Mouse (Mus musculus): ENCODE measurements around the gene Fhl3.

- TF ChIP-seq POLR2A (IDR thresholded peaks at IDR 0.05; ENCODE audit: low read depth, low read length) (no peak), CTCF (IDR thresholded peaks at IDR 0.05; ENCODE audit: extremely low read depth, insufficient read depth, insufficient read length, insufficient replicate concordance) (no peak)
Observed at GRCm38 (mm10) chr4:124694572-124694971, 5.9 kb upstream of the Fhl3 start.

All from spleen, adult 2 months (tissue).